Mouse (Mus musculus) forebrain, embryonic 11.5 days (tissue): ENCODE results near the gene Bcl2. TPM values are rescaled to one million over a fixed set of nuclear protein-coding genes. Genes with fewer than 3 reads are reported as not detected.

Experiments used
- ATAC-seq: fragments of 200-750 bp; cut with Nextera tagmentation; replicated peaks from 2 replicates; pipeline ENCODE4 v1.8.0; 2017; ENCODE audit warnings: moderate TSS enrichment; ENCODE audit not compliant: low FRiP score
- DNase-seq: peaks from one replicate; pipeline ENCODE4 v3.0.0-alpha.2; 2017; ENCODE audit warnings: low spot score
- H3K27ac ChIP-seq: fragments of 300-500 bp; sonication (generic); 2 replicates; pipeline ENCODE4 v1.5.1; 2014; ENCODE audit warnings: low read depth, low read length
- H3K27me3 ChIP-seq: fragments of 300-500 bp; sonication (generic); 2 replicates; pipeline ENCODE4 v1.6.1; 2014; ENCODE audit warnings: mild to moderate bottlenecking, low read length, mixed read lengths; ENCODE audit not compliant: control insufficient read depth, insufficient read depth
- H3K36me3 ChIP-seq: fragments of 300-500 bp; sonication (generic); 2 replicates; pipeline ENCODE4 v1.6.1; 2014; ENCODE audit warnings: mild to moderate bottlenecking, low read length, moderate library complexity, mixed read lengths; ENCODE audit not compliant: control insufficient read depth, insufficient read depth
- H3K4me1 ChIP-seq: fragments of 300-500 bp; sonication (generic); replicated peaks from 2 replicates; pipeline ENCODE4 v1.6.1; 2014; ENCODE audit warnings: low read length, mixed read lengths; ENCODE audit not compliant: control insufficient read depth, insufficient read depth
- H3K4me2 ChIP-seq: fragments of 300-500 bp; sonication (generic); 2 replicates; pipeline ENCODE4 v1.6.1; 2014; ENCODE audit warnings: low read depth, mild to moderate bottlenecking, low read length, moderate library complexity, mixed read lengths; ENCODE audit not compliant: severe bottlenecking
- H3K4me3 ChIP-seq: fragments of 300-500 bp; sonication (generic); 2 replicates; pipeline ENCODE4 v1.5.1; 2014; ENCODE audit warnings: low read depth, low read length
- H3K9ac ChIP-seq: fragments of 300-500 bp; sonication (generic); 2 replicates; pipeline ENCODE4 v1.6.1; 2014; ENCODE audit warnings: low read length
- H3K9me3 ChIP-seq: fragments of 300-500 bp; sonication (generic); 2 replicates; pipeline ENCODE4 v1.6.1; 2016; ENCODE audit warnings: low read length, mixed read lengths; ENCODE audit not compliant: control insufficient read depth
- WGBS: fragments of 180-500 bp; shearing (Covaris S2); extraction: QIAGEN DNeasy Blood & Tissue Kit; methylation state at CpG from one replicate; pipeline ENCODE4 v1.1.7; 2014; 5-methylcytosine and 5-hydroxymethylcytosine counted together
- polyA plus RNA-seq: library from polyadenylated mRNA; unstranded; fragments of >200 nt; fragmentation: Nextera tagmentation; extraction: Ambion mirVana; gene quantifications from 2 replicates; pipeline ENCODE4 v1.2.1, GENCODE M21; 2014

Bcl2 gene
- polyA plus RNA-seq, 1 experiment from 2014 or later, result 6.9 TPM

- Histone ChIP-seq H3K9me3 (no peaks in the 10 kb centered on the region), H3K27me3 (no peaks in the 10 kb centered on the region), H3K9ac (no peak overlapping the region), H3K4me3 (no peak overlapping the region), H3K36me3 (no peaks in the 10 kb centered on the region), H3K27ac (no peak overlapping the region), H3K4me2 (no peak overlapping the region), H3K4me1 (no peaks in the 10 kb centered on the region)
- DNase-seq, result no peak
- no peak for ATAC-seq
- 82% methylated on average over 8 of the region's 8 CpGs for WGBS
Observed at GRCm38 (mm10) chr1:106666140-106667088, 47.7 kb downstream of the Bcl2 start.

GRCm38 (mm10) chr1:106664978-106665377 is 49.1 kb downstream of the Bcl2 start:
- Histone ChIP-seq H3K4me1 (no peaks in the 10 kb centered on the region), H3K27me3 (no peaks in the 10 kb centered on the region), H3K4me2 (no peak overlapping the region), H3K36me3 (no peaks in the 10 kb centered on the region), H3K27ac (no peak overlapping the region), H3K9me3 (no peaks in the 10 kb centered on the region), H3K4me3 (no peak overlapping the region), H3K9ac (no peak overlapping the region)
- DNase-seq (no peak), ATAC-seq (no peak)
- 97% methylated on average over 1 of the region's 1 CpGs for WGBS

- Histone ChIP-seq H3K4me1 (no peaks in the 10 kb centered on the region), H3K36me3 (no peaks in the 10 kb centered on the region), H3K4me3 (no peak overlapping the region), H3K9me3 (no peaks in the 10 kb centered on the region), H3K4me2 (no peak overlapping the region), H3K27ac (no peak overlapping the region), H3K9ac (no peak overlapping the region), H3K27me3 (no peaks in the 10 kb centered on the region)
- WGBS, result 89% methylated on average over 5 of the region's 5 CpGs
- no peak for DNase-seq
- ATAC-seq, result no peak
Observed at GRCm38 (mm10) chr1:106662486-106662885, 51.6 kb downstream of the Bcl2 start.

- WGBS, result 90% methylated on average over 4 of the region's 5 CpGs
- Histone ChIP-seq H3K27me3 (no peaks in the 10 kb centered on the region), H3K4me2 (no peak overlapping the region), H3K4me3 (no peak overlapping the region), H3K9me3 (no peaks in the 10 kb centered on the region), H3K36me3 (no peaks in the 10 kb centered on the region), H3K27ac (no peak overlapping the region), H3K9ac (no peak overlapping the region), H3K4me1 (no peaks in the 10 kb centered on the region)
- no peak for DNase-seq
- no peak for ATAC-seq
Observed at GRCm38 (mm10) chr1:106658293-106658847, 55.7 kb downstream of the Bcl2 start.

GRCm38 (mm10) chr1:106656207-106656738 is 57.8 kb downstream of the Bcl2 start:
- no peaks in the 10 kb centered on the region for H3K4me1 ChIP-seq
- H3K4me3 ChIP-seq, result no peak overlapping the region
- H3K36me3 ChIP-seq, result no peaks in the 10 kb centered on the region
- ATAC-seq (no peak), DNase-seq (no peak)
- H3K9ac ChIP-seq, result no peak overlapping the region
- 88% methylated on average over 5 of the region's 5 CpGs for WGBS
- H3K4me2 ChIP-seq, result no peak overlapping the region
- H3K9me3 ChIP-seq, result no peaks in the 10 kb centered on the region
- H3K27ac ChIP-seq, result no peak overlapping the region
- H3K27me3 ChIP-seq, result no peaks in the 10 kb centered on the region

GRCm38 (mm10) chr1:106654254-106654653 is 59.8 kb downstream of the Bcl2 start:
- H3K4me1 ChIP-seq, result no peaks in the 10 kb centered on the region
- no peak overlapping the region for H3K4me3 ChIP-seq
- ATAC-seq (no peak), DNase-seq (no peak)
- H3K27me3 ChIP-seq, result no peaks in the 10 kb centered on the region
- no peaks in the 10 kb centered on the region for H3K36me3 ChIP-seq
- H3K4me2 ChIP-seq, result no peak overlapping the region
- 93% methylated on average over 6 of the region's 6 CpGs for WGBS
- H3K9me3 ChIP-seq, result no peaks in the 10 kb centered on the region
- no peak overlapping the region for H3K9ac ChIP-seq
- no peak overlapping the region for H3K27ac ChIP-seq

GRCm38 (mm10) chr1:106653441-106653860 is 60.6 kb downstream of the Bcl2 start:
- H3K36me3 ChIP-seq, result no peaks in the 10 kb centered on the region
- H3K4me3 ChIP-seq, result no peak overlapping the region
- WGBS, result 77% methylated on average over 4 of the region's 4 CpGs
- no peaks in the 10 kb centered on the region for H3K27me3 ChIP-seq
- no peak for DNase-seq
- no peaks in the 10 kb centered on the region for H3K9me3 ChIP-seq
- no peaks in the 10 kb centered on the region for H3K4me1 ChIP-seq
- H3K27ac ChIP-seq, result no peak overlapping the region
- no peak overlapping the region for H3K9ac ChIP-seq
- no peak overlapping the region for H3K4me2 ChIP-seq
- ATAC-seq, result no peak

- Histone ChIP-seq H3K27me3 (no peaks in the 10 kb centered on the region), H3K4me3 (no peak overlapping the region), H3K9ac (no peak overlapping the region), H3K27ac (no peak overlapping the region), H3K9me3 (no peaks in the 10 kb centered on the region), H3K4me1 (no peaks in the 10 kb centered on the region), H3K4me2 (no peak overlapping the region), H3K36me3 (no peaks in the 10 kb centered on the region)
- 68% methylated on average over 7 of the region's 7 CpGs for WGBS
- no peak for DNase-seq
- no peak for ATAC-seq
Observed at GRCm38 (mm10) chr1:106651211-106651610, 62.9 kb downstream of the Bcl2 start.
